Mouse (Mus musculus) E14TG2a.4 (cell line): Measurements from ENCODE around the gene Cfap58.

ENCODE experiments used
- H3K27me3 ChIP-seq: 2 replicates; pipeline ENCODE4 v1.6.1; 2014; ENCODE audit warnings: low read length, control low read depth; ENCODE audit not compliant: insufficient read depth
- H3K36me3 ChIP-seq: 2 replicates; pipeline ENCODE4 v1.6.1; 2014; ENCODE audit warnings: low read length, control low read depth; ENCODE audit not compliant: insufficient read depth
- H3K4me1 ChIP-seq: replicated peaks from 2 replicates; pipeline ENCODE4 v1.6.1; 2014; ENCODE audit warnings: low read depth, low read length, control low read depth
- H3K4me3 ChIP-seq: replicated peaks from 2 replicates; pipeline ENCODE4 v1.5.1; 2014; ENCODE audit warnings: mild to moderate bottlenecking, low read length
- H3K9me3 ChIP-seq: 2 replicates; pipeline ENCODE4 v1.6.1; 2014; ENCODE audit warnings: low read length, control low read depth
- CTCF ChIP-seq: conservative IDR thresholded peaks from 2 replicates; pipeline ENCODE4 v1.5.1; 2014; ENCODE audit warnings: low read length
- NANOG ChIP-seq: IDR thresholded peaks from 2 replicates; pipeline ENCODE4 v1.6.1; 2014; ENCODE audit warnings: borderline replicate concordance, low read length, mixed read lengths
- POU5F1 ChIP-seq: IDR thresholded peaks from 2 replicates; pipeline ENCODE4 v1.6.1; 2014; ENCODE audit warnings: low read length, borderline replicate concordance

Cfap58 gene

GRCm38 (mm10) chr19:47937443-47938406, at the start of gene Cfap58:
Gene Cfap58, plus strand, starts transcription at chr19:47937675.
- Histone ChIP-seq H3K4me3 (peak within 1 kb of the TSS; percentile 46; the same call in 1 of the 2 replicates), H3K36me3 (no peaks in the 10 kb centered on the region), H3K27me3 (peaks cover 35% of the 10 kb centered on the region), H3K4me1 (peaks cover 23% of the 10 kb centered on the region), H3K9me3 (peaks cover 6% of the 10 kb centered on the region)
- TF ChIP-seq POU5F1: no peak
- TF ChIP-seq CTCF: no peak
- TF ChIP-seq NANOG: no peak

GRCm38 (mm10) chr19:47888037-47888436, 49.4 kb upstream of the Cfap58 start:
- H3K4me3 ChIP-seq: no peak overlapping the region
- TF ChIP-seq NANOG (no peak), POU5F1 (no peak), CTCF (no peak)
- peaks cover 8% of the 10 kb centered on the region for H3K4me1 ChIP-seq
- no peaks in the 10 kb centered on the region for H3K27me3 ChIP-seq
- no peaks in the 10 kb centered on the region for H3K9me3 ChIP-seq
- no peaks in the 10 kb centered on the region for H3K36me3 ChIP-seq

GRCm38 (mm10) chr19:47890489-47891130, 46.9 kb upstream of the Cfap58 start:
- Histone ChIP-seq H3K27me3 (peaks cover 9% of the 10 kb centered on the region; the same call in 1 of the 2 replicates), H3K4me1 (peaks cover 8% of the 10 kb centered on the region)
- no peak for TF ChIP-seq POU5F1
- no peak for TF ChIP-seq CTCF
- TF ChIP-seq NANOG: no peak

GRCm38 (mm10) chr19:47891562-47892312, 45.7 kb upstream of the Cfap58 start:
- Histone ChIP-seq H3K9me3 (no peaks in the 10 kb centered on the region), H3K4me3 (no peak overlapping the region), H3K36me3 (no peaks in the 10 kb centered on the region), H3K27me3 (peaks cover 16% of the 10 kb centered on the region; the same call in 1 of the 2 replicates), H3K4me1 (peaks cover 8% of the 10 kb centered on the region)
- no peak for TF ChIP-seq POU5F1
- TF ChIP-seq CTCF: no peak
- TF ChIP-seq NANOG: no peak

More at GRCm38 (mm10) chr19:47890489-47891130, 46.9 kb upstream of the Cfap58 start:
- H3K4me3 ChIP-seq: no peak overlapping the region
- no peaks in the 10 kb centered on the region for H3K9me3 ChIP-seq
- H3K36me3 ChIP-seq: no peaks in the 10 kb centered on the region

GRCm38 (mm10) chr19:47893092-47893491, 44.4 kb upstream of the Cfap58 start:
- Histone ChIP-seq H3K4me3 (no peak overlapping the region), H3K9me3 (0 out of 2 replicates have a peak, but pooled peaks cover 8% of the 10 kb centered on the region), H3K36me3 (no peaks in the 10 kb centered on the region), H3K27me3 (peaks cover 22% of the 10 kb centered on the region; the same call in 1 of the 2 replicates), H3K4me1 (peaks cover 8% of the 10 kb centered on the region)
- no peak for TF ChIP-seq POU5F1

- peaks cover 34% of the 10 kb centered on the region; the same call in 1 of the 2 replicates for H3K27me3 ChIP-seq
- no peaks in the 10 kb centered on the region for H3K36me3 ChIP-seq
- no peak for TF ChIP-seq POU5F1
- H3K4me3 ChIP-seq: no peak overlapping the region
- H3K4me1 ChIP-seq: peaks cover 15% of the 10 kb centered on the region
- H3K9me3 ChIP-seq: 0 out of 2 replicates have a peak, but pooled peaks cover 8% of the 10 kb centered on the region
Observed at GRCm38 (mm10) chr19:47898472-47899079, 38.9 kb upstream of the Cfap58 start.

- Histone ChIP-seq H3K4me1 (peaks cover 18% of the 10 kb centered on the region), H3K9me3 (0 out of 2 replicates have a peak, but pooled peaks cover 8% of the 10 kb centered on the region), H3K27me3 (peaks cover 31% of the 10 kb centered on the region; the same call in 1 of the 2 replicates)
Observed at GRCm38 (mm10) chr19:47900012-47900411, 37.5 kb upstream of the Cfap58 start.

More at GRCm38 (mm10) chr19:47900012-47900411, 37.5 kb upstream of the Cfap58 start:
- TF ChIP-seq NANOG (no peak), CTCF (peak; percentile 46)
- Histone ChIP-seq H3K4me3 (no peak overlapping the region), H3K36me3 (no peaks in the 10 kb centered on the region)
